Mouse (Mus musculus): ENCODE measurements around the gene Gm11634. TPM values are rescaled to one million over a fixed set of nuclear protein-coding genes. Genes with fewer than 3 reads are reported as not detected.
A peak's percentile ranks its signal among the peaks of the same experiment; 100 is the strongest.

Gene Gm11634
- total RNA-seq, 2 experiments from 2014 or later: not detected

DNA sequence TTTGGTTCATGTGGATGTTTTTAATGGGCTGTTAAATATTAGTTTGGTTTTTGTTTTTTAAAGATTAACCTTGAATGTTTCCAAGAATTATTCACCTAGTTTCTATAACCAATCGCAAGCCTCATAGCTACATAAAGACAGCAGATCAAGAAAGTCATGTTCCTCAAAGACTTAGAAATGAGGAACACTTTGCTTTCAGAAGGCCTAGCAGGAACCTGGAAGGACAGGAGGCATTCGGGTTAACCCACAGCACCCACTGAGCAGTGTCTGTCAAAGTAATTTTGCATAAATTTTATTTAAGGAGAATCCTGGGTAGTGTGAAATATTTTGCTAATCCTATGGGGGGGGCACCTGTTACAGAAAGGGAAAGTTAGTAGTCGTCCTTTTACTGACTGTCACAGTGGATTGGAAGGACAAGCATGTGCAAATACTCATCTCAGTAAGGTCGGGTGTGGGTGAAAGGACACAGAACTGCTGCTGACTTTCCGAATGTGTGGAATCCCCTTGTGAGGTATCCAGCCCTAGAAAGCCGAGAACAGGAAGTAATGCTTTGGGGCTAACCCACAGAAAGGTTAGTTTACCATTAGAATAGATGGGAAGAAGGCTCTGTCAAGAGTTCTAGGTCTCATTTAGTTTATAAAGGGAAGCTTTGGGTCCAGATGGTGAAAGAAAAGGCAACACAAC lies 17.8 kb downstream of the Gm11634 start:
- no peak for ATAC-seq (replicated peaks; ENCODE audit: low FRiP score, poor library complexity, severe bottlenecking)

- ATAC-seq (replicated peaks; ENCODE audit: low FRiP score, poor library complexity, severe bottlenecking): no peak
Measured at GRCm38 (mm10) chr11:101576116-101576515, 22.9 kb downstream of the Gm11634 start.

DNA sequence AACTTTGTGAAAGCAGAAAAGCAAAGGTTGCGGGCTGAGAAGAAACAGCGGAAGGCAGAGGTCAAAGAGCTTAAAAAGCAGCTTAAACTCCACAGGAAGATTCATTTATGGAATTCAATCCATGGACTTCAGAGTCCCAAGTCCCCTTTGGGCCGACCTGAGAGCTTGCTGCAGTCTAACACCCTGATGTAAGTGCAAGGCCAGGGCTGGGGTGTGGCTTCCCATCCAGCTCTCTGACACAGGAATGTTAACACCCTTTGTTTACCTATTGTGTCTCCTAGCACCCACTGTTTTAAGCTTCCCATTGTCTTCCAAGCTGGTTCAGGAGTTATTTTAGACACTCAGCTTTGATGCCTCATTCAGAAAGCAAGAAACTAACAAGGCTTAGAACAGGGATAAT lies 30.6 kb downstream of the Gm11634 start:
- no peak for ATAC-seq (replicated peaks; ENCODE audit: low FRiP score, poor library complexity, severe bottlenecking)

GRCm38 (mm10) chr11:101562391-101562790 lies 36.7 kb downstream of the Gm11634 start:
- peak; percentile 82 for ATAC-seq (replicated peaks; ENCODE audit: low FRiP score, poor library complexity, severe bottlenecking)

DNA sequence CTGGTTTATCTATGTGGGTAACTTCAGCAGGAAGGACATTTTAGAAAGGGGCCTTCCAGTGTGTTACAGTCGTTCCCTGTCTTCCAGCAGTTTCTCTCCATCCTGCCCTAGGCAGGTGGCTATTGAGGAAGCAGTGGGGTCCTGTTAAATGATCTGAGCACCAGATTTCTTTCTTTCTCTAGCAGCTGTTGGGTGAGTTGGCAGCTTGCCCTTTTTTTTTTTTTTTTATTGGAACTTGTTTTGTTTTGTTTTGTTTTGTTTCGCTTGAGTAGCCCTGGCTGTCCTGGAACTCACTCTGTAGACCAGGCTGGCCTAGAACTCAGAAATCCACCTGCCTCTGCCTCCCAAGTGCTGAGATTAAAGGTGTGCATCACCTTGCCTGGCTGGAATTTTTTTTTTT lies 42.1 kb downstream of the Gm11634 start:
- ATAC-seq (replicated peaks; ENCODE audit: low FRiP score, poor library complexity, severe bottlenecking): no peak

DNA sequence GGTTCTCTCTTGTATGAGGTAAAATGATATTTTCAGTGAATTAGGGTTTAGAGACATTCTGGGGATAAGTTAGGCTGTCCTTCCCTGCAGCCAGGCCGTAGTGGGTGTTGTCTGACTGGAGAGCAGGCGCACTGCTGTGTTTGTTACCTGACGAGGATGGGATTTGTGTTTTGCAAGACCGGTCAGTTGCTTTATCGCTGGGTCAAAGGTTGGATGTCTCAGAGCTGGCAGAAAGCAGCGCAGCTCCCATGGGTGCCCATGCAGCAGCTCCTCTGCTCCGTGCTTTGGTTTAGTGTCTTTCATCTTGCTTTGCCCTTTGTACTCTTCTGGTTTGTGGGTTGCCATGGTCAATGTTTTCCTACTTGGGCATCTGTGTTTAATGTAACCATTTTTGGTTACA lies 42.5 kb downstream of the Gm11634 start:
- no peak for ATAC-seq (replicated peaks; ENCODE audit: low FRiP score, poor library complexity, severe bottlenecking)

GRCm38 (mm10) chr11:101553354-101553930 lies 45.6 kb downstream of the Gm11634 start:
- ATAC-seq (replicated peaks; ENCODE audit: low FRiP score, poor library complexity, severe bottlenecking): no peak

GRCm38 (mm10) chr11:101552476-101553300 lies 46.4 kb downstream of the Gm11634 start:
- peak; percentile 84 for ATAC-seq (replicated peaks; ENCODE audit: low FRiP score, poor library complexity, severe bottlenecking)

DNA sequence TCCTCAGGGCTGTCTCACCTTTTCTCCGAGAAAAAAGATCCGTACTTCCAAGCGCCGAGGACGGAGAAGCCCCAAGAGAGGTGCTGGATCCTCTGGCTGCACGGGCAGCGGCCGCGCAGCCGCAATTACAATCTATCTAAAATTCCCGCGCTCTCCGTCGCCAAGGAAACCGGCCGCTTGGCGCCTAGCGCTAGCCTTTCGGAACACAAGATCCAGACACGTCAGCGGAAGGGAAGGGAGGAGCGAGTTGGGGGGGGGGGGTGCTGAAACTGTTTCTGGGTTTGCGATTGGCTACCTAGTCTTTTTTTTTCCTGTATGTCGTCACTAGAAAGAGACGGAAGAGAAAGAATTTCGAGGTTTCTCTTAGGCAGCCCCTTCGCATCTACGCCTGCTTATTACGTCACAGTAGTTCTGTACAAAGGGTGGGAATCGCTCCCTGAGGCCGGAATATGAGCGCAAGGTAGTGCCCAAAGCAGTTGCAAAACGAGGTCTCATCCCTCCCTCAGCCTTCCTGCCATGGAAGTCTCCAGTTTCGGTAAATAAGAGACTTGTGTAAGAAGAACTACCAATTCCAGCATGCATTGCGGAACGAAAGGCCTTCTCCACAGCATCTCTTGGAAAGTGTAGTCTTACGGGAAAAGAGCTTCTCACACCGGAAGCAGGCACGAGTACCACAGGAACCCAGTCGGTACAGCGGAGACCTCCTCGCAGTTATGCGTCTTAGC lies 47.1 kb downstream of the Gm11634 start, which contains the start of the genes Brca1 and Nbr1:
Gene Brca1, minus strand, starts transcription at position 205 of the 725 bp plus-strand sequence.
Gene Nbr1, plus strand, starts transcription at position 399 of the 725 bp plus-strand sequence.
- peak; percentile 73 for ATAC-seq (replicated peaks; ENCODE audit: low FRiP score, poor library complexity, severe bottlenecking)

DNA sequence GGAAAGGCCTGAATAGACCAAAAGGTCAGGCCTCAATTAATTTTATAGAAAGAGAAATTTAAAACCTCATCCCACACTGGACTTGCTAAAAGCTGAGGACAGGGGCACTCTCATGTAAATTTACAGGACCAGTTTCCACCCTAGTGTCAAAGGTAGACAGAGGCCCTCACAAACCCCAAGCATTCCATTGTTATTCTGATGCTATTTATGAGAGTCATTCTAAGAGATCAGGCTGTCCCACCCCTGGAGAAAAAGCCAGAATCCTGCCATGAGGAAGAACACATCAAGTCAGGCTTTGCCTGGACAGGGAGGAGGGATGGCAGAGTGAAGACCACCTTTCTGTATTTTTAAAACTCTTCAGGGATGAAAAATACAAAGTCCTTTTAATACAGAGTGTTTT lies 50.5 kb downstream of the Gm11634 start:
- ATAC-seq (replicated peaks; ENCODE audit: low FRiP score, poor library complexity, severe bottlenecking): no peak

- ATAC-seq (replicated peaks; ENCODE audit: low FRiP score, poor library complexity, severe bottlenecking): no peak
Measured at GRCm38 (mm10) chr11:101544132-101544531, 54.9 kb downstream of the Gm11634 start.

Other genes with a start within 250 kb of the Gm11634 start
- gene G6pc, start 231.7 kb downstream of the Gm11634 start, total RNA-seq (2015; ENCODE audit: low replicate concordance): not detected in 2 replicates
- gene G6pc, start 231.7 kb downstream of the Gm11634 start, total RNA-seq (2017; ENCODE audit: low replicate concordance): 0.70 TPM in 1 of 2 replicates, not detected in the other
- 2.9 and 5.2 TPM in 2 replicates for gene Aarsd1, start 181.6 kb downstream of the Gm11634 start, total RNA-seq (2015; ENCODE audit: low replicate concordance)
- 4.6 and 17.4 TPM in 2 replicates for gene Aarsd1, start 181.6 kb downstream of the Gm11634 start, total RNA-seq (2017; ENCODE audit: low replicate concordance)
- not detected in 2 replicates for gene Gm27029, start 174.5 kb downstream of the Gm11634 start, total RNA-seq (2015; ENCODE audit: low replicate concordance)
- not detected in 2 replicates for gene Gm27029, start 174.5 kb downstream of the Gm11634 start, total RNA-seq (2017; ENCODE audit: low replicate concordance)
- 2.1 and 3.3 TPM in 2 replicates for gene Rundc1, start 174.2 kb downstream of the Gm11634 start, total RNA-seq (2015; ENCODE audit: low replicate concordance)
- 0.56 and 2.7 TPM in 2 replicates for gene Rundc1, start 174.2 kb downstream of the Gm11634 start, total RNA-seq (2017; ENCODE audit: low replicate concordance)
- 2.9 TPM in 1 of 2 replicates, not detected in the other for gene Ptges3l, start 173.9 kb downstream of the Gm11634 start, total RNA-seq (2015; ENCODE audit: low replicate concordance)
- gene Ptges3l, start 173.9 kb downstream of the Gm11634 start, total RNA-seq (2017; ENCODE audit: low replicate concordance): not detected in 2 replicates
- gene Rpl27, start 157.0 kb downstream of the Gm11634 start, total RNA-seq (2015; ENCODE audit: low replicate concordance): 108 and 182 TPM in 2 replicates
- 176 and 239 TPM in 2 replicates for gene Rpl27, start 157.0 kb downstream of the Gm11634 start, total RNA-seq (2017; ENCODE audit: low replicate concordance)
- gene Ifi35, start 150.8 kb downstream of the Gm11634 start, total RNA-seq (2015; ENCODE audit: low replicate concordance): 71.9 and 78.0 TPM in 2 replicates
- gene Ifi35, start 150.8 kb downstream of the Gm11634 start, total RNA-seq (2017; ENCODE audit: low replicate concordance): 62.4 and 81.0 TPM in 2 replicates
- gene Rnd2, start 134.3 kb downstream of the Gm11634 start, total RNA-seq (2015; ENCODE audit: low replicate concordance): not detected in 2 replicates
- gene Rnd2, start 134.3 kb downstream of the Gm11634 start, total RNA-seq (2017; ENCODE audit: low replicate concordance): 1.4 TPM in 1 of 2 replicates, not detected in the other
- gene Vat1, start 133.0 kb downstream of the Gm11634 start, total RNA-seq (2015; ENCODE audit: low replicate concordance): 12.3 and 16.1 TPM in 2 replicates
- 6.7 and 8.1 TPM in 2 replicates for gene Vat1, start 133.0 kb downstream of the Gm11634 start, total RNA-seq (2017; ENCODE audit: low replicate concordance)
- 20.7 and 26.3 TPM in 2 replicates for gene Brca1, start 47.3 kb downstream of the Gm11634 start, total RNA-seq (2015; ENCODE audit: low replicate concordance)
- gene Brca1, start 47.3 kb downstream of the Gm11634 start, total RNA-seq (2017; ENCODE audit: low replicate concordance): 48.9 and 52.9 TPM in 2 replicates
- 128 and 158 TPM in 2 replicates for gene Nbr1, start 47.1 kb downstream of the Gm11634 start, total RNA-seq (2015; ENCODE audit: low replicate concordance)
- gene Nbr1, start 47.1 kb downstream of the Gm11634 start, total RNA-seq (2017; ENCODE audit: low replicate concordance): 218 and 300 TPM in 2 replicates
- 6.9 and 16.9 TPM in 2 replicates for gene Tmem106a, start 17.0 kb downstream of the Gm11634 start, total RNA-seq (2015; ENCODE audit: low replicate concordance)
- gene Tmem106a, start 17.0 kb downstream of the Gm11634 start, total RNA-seq (2017; ENCODE audit: low replicate concordance): 3.6 and 3.8 TPM in 2 replicates
- gene Rdm1, start 27.9 kb upstream of the Gm11634 start, total RNA-seq (2015; ENCODE audit: low replicate concordance): 6.7 and 18.6 TPM in 2 replicates
- gene Rdm1, start 27.9 kb upstream of the Gm11634 start, total RNA-seq (2017; ENCODE audit: low replicate concordance): 4.6 and 6.2 TPM in 2 replicates
- not detected in 2 replicates for gene Arl4d, start 66.3 kb upstream of the Gm11634 start, total RNA-seq (2015; ENCODE audit: low replicate concordance)
- 0.85 and 1.5 TPM in 2 replicates for gene Arl4d, start 66.3 kb upstream of the Gm11634 start, total RNA-seq (2017; ENCODE audit: low replicate concordance)
- gene Dhx8, start 133.7 kb upstream of the Gm11634 start, total RNA-seq (2015; ENCODE audit: low replicate concordance): 32.0 and 32.9 TPM in 2 replicates
- 47.7 and 77.6 TPM in 2 replicates for gene Dhx8, start 133.7 kb upstream of the Gm11634 start, total RNA-seq (2017; ENCODE audit: low replicate concordance)
- gene Etv4, start 186.1 kb upstream of the Gm11634 start, total RNA-seq (2015; ENCODE audit: low replicate concordance): not detected in 2 replicates
- gene Etv4, start 186.1 kb upstream of the Gm11634 start, total RNA-seq (2017; ENCODE audit: low replicate concordance): not detected in 2 replicates